Mouse (Mus musculus) heart, adult 9 months (tissue): ENCODE measurements around the gene Ciita.

ENCODE experiments used
- DNase-seq, 2 experiments: peaks; one replicate each; pipeline ENCODE4 v3.0.0; 2022; ENCODE audit warnings: low spot score in 2 of 2

Gene Ciita

DNA sequence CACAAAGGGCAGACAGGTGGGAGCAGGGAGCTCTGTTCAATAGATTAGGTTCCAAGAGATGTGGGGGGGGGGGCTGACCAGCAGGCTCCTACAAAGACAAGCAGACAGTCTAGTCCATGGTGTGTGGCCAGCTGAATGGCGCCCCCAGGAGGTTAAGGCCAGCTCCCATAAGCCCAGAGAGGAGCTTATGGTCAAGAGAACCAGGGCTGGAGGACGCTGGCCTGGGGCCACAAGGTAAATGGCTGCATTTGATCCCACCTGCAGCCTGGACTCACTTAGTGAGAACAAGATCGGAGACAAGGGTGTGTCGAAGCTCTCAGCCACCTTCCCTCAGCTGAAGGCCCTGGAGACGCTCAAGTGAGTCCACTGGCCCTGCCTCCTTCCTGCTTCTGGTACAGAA, 38.2 kb downstream of the Ciita start:
- DNase-seq: no peak

DNA sequence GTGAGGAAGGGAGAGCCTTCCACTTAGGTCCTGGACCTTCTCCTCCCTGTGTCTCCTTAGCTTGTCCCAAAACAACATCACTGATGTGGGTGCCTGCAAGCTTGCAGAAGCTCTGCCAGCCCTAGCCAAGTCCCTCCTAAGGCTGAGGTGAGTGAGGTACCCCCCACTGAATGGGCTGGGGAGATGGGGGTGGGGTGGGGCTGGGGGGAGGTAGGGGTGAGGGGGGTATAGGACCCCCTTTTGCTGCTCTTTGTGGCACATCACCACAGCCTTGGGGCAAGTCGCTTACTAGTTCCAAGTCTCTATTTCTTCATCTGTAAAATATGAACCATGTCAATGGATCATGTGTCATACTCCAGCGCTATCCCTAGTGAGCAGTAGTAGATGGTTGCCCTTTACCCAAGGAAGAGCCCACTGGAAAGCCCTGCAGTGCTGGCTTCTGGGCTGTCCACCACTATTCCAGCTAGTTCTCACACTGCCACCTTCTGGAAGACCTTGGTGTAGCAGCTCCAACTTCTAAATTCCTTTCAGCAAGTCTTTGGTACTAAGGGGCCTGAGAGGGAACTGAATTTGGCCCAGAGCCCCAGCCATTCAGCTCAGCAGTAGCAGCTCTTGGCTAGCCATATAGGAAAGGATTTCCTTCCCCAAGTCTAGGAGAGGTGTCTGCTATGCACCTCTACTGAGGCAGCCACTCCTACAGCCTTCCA, 41.2 kb downstream of the Ciita start:
- peak; percentile 56 to 68 for DNase-seq

DNA sequence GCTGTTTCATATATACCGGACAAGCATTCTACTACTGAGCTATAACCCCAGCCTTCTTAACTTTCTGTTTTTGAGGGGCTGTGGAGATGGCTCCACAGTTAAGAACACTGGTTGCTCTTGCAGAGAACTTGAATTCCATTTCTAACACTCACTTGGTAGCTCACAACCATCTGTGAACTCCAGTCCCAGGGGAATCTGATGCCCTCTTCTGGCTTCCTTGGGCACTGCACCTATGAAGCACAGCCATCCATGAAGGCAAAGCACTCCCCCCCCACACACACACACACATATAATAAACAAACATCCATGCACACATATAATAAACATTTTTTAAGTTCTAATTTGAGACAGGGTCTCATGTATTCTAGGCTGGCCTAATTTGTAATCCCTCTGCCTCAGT, 43.0 kb downstream of the Ciita start:
- peak in 1 of 2 experiments; percentile 50 for DNase-seq

DNA sequence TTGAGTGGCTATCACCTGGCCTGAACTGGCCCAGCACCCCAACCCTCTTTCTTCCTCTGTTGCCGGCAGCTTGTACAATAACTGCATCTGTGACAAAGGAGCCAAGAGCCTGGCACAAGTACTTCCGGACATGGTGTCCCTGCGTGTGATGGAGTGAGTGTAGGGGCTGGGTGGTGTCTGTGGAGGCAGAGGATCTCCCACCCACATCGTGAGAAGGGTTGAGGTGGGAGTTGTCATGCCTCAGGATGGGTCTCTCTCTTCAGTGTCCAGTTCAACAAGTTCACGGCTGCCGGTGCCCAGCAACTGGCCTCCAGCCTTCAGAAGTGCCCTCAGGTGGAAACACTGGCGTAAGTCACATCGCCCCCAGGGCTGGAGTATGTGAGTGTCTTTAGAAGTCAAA, 43.8 kb downstream of the Ciita start:
- DNase-seq: no peak

DNA sequence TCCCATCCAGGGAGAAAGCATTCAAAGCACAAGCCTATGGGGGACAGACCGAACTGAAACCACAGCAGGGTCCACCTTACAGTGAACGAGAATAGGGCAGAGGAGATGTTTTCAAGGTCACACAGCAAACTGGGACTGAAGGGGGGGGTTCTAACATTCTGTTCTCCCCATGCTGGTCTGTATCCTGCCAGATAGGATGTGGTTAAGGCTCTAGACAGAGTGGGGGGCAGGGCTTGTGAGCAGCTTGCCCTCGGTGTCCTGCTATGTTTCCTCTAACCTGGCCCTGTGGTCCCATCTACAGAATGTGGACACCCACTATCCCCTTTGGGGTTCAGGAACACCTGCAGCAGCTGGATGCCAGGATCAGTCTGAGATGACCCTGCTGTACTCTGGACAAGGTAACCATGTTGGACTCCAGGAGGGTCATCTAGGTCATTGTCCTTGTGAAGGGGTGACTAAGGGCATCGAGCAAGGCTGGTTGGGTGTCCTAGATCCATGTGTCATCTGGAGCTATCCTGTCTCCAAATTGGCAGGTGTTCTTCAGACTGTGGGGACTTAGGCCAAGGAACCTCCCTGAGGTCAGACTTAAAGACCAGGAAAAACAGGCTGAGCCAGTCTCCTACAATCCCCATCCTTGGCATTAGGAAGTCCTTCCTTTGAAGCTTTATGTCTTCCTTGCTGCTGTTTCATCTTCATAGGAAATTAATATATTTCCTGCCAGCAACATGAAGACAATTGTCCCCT, 45.2 kb downstream of the Ciita start:
- no peak for DNase-seq

DNA sequence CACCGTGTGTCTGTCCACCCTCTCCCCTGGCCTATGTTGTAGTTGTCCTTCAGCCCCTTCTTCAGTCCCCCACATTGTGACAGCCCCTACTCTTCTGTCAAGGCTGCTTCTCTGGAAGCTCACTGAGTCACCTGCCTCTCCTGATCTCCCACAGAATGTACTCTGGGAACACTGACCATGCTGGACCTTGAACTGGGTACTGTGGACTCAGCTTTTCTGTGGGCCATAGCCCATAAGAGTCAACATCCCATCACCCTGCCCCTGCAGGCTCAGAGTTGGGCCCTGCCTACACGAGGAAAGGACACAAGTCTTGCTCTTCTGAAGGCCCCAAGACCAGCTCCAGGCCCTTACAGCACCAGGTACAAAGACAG, 45.7 kb downstream of the Ciita start:
- no peak for DNase-seq

DNA sequence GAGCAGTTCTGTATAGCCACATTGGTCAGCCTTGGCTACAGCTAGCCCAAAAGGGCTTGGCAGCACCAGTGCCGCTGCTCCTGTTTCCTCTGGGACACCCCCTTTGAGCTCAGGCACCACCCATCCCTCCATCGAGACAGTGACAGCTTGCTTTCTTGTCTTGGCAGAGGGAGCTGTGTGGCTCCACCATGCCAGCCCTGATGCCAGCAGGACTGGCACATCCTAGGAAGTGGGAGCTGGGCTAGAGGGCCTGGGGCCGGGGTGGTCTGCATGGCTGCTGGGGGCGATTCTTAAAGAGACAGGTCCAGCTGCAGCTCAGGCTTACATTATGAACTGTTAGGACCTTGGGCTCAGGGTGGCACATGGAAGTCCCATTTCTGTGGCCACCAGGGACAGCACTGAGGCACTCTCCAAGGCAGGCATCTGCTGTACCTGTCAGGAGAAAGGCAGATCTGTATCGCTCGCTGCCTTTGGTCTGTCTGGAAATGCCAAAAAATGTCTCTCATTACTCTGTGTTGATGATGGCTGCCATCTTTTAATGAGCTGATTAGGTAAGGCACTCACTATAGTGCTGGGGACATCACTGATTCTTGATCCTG, 47.3 kb downstream of the Ciita start:
- no peak for DNase-seq

DNA sequence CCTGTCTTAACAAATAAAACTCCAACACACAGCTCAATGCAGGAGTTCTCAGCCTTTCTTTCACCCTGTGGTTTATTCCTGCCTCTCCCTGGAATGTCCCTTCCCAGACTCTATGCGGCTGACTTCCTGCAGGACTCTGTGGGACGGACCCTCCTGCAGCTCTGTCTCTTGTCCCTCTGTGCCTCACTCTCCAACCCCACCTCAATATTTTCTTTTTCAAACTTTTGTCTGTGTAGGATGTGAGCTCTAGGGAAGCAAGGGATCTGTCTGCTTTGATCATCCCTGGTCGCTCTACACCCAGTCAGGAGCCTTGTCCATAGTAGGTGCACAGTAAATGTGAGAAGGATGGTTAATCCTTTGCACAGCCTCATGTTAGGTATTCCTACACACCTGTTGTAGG, 48.5 kb downstream of the Ciita start:
- no peak for DNase-seq

DNA sequence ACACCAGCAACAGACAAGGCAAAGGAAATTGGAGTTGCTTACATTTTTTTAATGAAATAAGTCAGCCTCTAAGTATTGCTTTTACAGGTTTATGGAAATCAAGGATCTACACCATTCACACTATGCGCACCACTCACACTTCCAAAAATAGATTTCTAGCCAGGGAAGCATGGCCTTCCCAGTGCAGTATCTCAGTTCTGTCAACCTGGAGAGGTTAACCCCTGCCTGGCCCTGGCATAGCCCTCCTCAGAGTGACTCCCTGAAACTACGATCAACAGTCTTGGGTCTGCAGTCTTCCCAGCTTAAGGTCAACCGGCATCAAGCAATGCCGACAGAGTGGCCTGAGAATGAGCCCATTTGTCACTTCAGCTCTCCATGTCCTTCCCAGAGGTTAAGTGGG, 50.3 kb downstream of the Ciita start:
- no peak for DNase-seq

DNA sequence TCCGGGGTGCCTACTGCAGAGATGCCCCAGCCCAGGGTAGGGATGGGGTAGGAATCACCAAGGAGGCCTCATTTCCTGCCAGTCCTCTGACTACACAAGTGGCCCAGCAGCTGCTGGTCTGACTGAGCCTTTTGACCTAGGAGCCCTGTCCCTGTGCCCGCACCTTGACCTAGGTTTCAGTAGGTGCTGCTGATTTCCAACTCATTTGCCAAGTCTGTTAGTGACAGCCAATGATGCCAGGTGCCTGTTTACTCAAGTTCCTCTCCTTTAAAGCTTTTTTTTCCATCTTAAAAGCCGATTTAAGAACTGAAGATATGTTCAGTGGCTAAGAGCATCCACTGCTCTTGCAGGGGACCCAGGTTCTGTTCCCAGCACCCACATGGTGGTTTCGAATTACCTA, 53.9 kb downstream of the Ciita start:
- DNase-seq: no peak

DNA sequence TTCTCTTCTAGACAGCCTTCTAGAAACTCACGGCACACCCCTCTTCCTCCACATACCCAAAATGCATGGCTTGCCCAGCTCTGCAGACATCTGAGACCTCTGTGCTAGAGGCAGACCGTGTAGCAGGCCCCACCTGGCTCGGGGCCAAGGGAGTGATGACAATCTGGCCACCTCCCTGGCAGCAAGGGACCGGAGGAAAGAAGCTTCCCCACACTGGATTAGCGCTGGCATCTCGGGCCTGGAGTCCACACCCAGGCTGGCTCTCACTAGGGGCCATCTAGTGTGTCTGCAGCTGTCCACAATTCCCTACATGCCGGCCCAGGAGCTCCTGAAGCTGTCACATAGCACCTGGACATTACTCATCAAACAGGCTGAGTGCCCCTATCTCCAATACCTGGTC, 54.7 kb downstream of the Ciita start:
- no peak for DNase-seq

DNA sequence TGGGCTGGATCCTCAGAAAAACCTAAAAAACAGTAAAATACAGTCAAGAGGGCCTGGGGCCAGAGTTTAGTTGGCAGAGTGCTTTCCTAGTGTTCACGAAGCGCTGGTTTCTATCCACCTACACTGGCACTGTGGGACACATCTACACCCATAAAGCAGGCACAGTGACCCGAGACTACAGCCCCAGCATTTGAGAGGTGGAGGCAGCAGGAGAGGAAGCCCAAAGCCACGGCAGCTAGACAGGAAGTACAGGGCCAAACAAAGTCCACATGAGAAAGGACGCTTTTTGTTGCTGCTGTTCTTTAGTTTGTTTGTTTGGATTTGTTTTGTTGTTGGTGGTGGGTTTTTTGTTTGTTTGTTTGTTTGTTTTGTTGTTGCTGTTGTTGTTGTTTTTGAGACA, 56.5 kb downstream of the Ciita start:
- DNase-seq: no peak

DNA sequence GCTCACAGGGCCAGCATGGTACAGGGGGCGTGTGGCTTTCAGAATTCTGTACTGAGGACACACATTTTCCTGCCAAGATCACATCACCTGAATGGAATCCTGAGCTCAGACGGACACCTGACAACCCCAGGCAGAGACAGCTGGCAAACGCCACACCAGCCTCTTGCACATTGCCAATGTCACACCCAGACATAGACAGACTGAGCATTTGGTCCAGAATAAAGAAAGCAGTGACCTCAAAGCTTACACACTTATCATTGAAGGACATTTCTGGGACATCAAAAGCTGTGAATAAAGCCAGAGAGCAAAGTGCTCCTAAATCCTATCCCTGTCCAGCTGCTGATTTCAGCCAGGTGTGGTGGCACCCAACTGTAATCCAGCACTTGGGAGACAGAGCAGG, 57.1 kb downstream of the Ciita start:
- no peak for DNase-seq

DNA sequence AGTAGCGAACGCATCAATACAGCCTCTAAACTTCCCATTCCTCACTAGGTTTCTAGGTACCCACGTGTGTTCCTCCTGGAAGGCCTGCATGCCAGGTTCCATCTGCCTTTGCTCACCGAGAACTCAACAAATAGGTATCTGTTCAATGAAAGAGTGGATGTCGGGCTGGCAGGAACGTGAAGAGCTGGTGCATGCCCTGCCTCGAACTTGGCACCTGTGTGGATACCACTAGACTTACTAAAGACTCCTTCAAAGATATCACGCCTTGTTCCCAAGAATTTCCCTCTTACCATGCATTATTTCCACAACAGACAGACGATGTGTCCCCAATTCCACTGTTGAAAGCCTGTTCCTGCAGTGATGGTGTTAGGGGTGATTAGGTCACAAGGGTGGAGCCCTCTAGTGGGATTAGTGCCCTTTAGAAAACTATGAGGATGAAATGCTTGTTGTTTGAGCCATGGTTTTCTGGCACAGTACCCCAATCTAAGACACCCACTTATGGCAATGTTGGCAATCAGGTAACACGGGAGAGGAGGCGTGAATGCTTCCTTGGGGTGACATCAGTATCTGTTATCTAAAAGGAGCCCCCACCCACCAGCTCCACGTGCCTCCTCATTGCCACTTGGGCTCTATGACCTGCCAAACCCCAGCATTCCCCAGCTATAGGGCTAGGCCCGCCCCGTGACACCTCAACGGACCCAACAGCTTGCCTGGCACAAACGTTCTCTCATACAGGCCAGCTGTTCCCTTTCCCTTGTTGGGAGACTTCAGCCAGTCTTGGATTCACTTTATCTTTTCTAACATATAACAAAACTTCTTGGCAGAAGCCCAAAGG, 61.1 kb downstream of the Ciita start:
- no peak for DNase-seq

DNA sequence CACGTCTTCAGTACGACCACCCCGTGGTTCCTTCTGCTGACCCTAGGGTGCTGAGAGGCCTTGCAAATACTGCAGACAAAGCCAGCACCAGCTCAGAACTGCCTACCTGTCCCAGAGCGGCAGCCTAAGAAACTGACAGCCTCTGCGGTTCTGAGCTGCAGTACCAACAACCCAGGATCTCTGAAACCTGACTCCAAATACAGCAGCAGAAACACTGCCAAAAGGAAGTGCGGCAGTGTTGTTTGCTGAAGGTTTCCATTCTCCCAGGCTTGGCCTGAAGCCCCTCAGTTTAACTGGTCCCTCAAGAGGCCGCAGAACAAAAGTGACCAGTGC, 61.7 kb downstream of the Ciita start:
- peak; percentile 34 for DNase-seq

DNA sequence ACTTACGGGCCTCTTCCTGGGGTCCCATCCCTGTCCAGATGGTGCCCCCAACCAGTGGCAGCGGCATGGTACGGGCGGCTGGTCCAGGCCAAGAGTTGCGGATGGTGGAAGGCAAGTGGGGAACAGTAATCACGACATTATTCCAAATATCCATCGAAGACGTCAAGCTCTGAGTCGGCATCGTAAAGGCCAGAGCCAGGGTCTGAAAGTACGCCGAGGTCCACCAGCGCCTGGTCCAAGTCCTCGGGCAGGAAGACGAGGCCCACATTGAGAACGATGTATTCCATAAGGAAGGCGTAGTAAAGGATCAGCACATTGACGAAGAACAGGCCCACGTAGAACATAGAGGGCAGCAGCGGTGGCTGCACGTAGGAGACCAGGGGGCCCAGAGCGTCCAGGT, 62.4 kb downstream of the Ciita start:
- DNase-seq: peak in 1 of 2 experiments; percentile 21

DNA sequence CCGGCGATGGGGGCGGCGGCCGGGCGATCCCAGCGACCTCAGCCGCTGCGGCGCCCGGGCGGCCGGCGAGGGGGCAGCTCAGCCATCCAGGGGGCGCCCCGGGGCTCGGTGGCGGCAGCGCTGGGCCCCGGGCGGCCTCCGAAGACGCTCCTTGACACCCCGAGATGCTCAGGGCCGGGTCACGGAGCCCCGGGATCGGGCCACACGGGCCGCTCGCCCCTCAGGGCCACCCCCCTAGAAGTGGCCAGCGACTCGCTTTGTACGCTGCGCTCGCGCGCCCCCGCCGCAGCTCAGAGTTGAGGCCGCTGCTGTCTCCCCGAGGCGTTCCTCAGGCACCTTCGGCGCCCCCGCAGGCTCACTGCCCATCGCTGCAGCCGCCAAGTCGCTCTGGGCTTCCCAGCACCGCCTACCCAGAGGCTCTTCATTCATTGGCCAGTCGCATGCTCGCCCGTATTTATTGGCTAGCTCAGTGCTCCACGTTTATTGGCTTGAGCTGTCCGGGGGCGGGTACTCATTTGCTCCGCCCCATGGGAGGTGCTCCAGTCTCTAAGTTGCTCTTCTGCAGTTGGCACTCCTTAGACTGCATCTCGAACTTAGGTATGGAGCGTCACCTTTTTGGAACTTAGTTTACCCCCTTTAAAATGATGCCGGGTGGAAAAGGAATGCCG, 63.0 kb downstream of the Ciita start, which contains the start of gene Dexi:
Dexi (minus strand) TSS at position 357 of the 668 bp plus-strand sequence.
- peak; percentile 97 for DNase-seq

DNA sequence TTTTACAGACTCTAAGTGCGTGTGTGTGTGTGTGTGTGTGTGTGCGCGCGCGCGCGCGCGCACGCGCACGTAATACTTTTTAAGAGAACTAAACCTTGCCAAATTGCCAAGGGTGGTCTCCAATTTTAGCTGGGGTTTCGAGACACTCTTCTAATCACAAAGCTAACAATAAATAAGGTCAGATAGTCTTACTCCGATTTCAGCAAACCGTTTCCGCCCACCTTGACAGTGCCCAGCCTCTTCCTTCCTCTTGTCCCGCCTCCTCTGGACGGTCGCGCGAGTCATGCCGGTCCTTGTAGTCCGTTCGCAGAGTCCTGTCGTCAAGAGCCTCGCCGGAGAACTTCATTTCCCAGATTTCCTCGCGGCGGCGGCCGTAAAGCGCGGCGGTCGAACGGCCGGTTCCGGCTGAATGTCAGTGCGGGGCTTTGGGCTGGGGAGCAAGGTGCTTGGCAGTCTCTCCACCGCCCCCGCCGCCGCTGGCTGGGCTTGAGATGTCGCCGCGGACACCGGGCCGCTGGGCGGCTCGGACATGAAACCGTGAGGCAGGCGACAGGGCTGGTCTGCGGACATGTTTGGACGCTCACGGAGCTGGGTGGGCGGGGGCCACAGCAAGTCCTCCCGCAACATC, 65.2 kb downstream of the Ciita start, which contains the start of gene Clec16a:
Clec16a (plus strand) TSS at position 345 of the 628 bp plus-strand sequence.
- peak; percentile 91 to 96 for DNase-seq

DNA sequence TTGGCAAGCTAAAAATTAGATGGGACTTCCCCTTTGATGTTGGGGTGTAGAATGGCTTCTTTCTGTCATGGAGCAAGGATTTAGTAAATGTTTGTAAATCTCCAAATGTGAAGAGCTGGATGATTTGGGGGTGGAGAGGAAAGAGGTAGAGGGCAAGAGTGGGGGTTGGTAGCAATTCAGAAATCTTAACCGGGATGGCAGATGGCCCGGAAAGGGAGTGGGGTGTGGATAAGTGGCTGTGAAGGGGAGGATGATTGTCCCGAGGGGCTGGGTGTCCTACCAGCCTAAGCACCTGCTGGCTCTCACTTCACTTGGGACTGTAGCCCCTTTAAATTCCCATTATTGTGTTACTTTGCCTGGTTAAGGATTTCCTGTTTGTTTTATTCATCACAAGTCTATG, 67.0 kb downstream of the Ciita start:
- no peak for DNase-seq

DNA sequence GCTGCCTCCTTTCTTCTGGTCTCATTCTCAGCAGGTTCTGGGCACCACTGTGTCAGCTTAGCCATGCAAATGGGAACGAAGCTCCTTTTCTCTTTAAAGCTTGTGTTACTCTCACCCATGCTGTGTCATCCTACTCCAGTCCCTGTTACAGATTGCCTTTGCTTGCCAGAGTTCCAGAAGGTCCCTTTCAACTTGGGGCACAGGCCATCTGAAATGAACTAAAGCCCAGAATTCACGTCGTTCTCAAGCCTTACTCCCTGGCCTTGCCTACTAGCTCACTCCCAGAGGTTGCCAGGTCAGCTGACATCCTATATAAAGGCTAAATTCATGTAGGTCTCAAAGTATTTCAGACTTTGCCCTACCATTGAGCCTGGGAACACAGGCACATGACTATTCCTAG, 69.1 kb downstream of the Ciita start:
- no peak for DNase-seq

DNA sequence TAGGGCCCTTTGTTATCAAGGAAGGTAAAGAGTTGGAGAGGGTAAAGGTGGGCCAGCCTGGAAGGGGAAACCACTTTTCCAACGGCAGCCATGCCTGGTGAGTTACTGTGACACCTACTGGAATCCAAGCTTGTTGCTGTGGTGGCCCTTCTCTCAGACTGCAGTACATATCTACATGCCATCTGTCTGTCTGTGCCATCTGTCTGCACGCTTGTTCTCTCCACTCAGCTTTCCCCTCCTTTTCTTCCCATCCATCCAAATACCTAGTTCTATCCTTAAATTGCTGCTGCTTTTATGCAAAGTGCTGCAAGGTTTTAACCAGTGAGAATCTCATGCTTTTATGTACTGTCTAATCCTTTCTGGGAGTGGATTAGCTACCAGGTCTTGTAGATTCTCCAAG, 69.7 kb downstream of the Ciita start:
- DNase-seq: no peak
